Mouse (Mus musculus) MEL (cell line): ENCODE results near the gene Copz2. TPM values are rescaled to one million over a fixed set of nuclear protein-coding genes. Genes with fewer than 3 reads are reported as not detected.

ENCODE experiments used
- DNase-seq: peaks from one replicate; pipeline ENCODE4 v3.0.0; 2011; ENCODE audit warnings: low read depth, low spot score
- H3K27ac ChIP-seq: 2 replicates; pipeline ENCODE4 v1.5.1; 2012; ENCODE audit warnings: low read depth, mild to moderate bottlenecking, control low read depth, low read length, moderate library complexity; ENCODE audit not compliant: control insufficient read depth
- H3K27me3 ChIP-seq, 2 experiments: fragments of 150-350 bp in 1 of 2; sonication (generic) in 1 of 2; 2 replicates each; pipeline ENCODE4 v1.6.1; 2012; ENCODE audit warnings: low read length in 2 of 2, mild to moderate bottlenecking in 2 of 2, improper control_type of control experiment in 1 of 2, moderate library complexity in 1 of 2; ENCODE audit not compliant: insufficient read depth in 2 of 2, control insufficient read depth in 1 of 2
- H3K36me3 ChIP-seq, 2 experiments: 2 replicates each; pipeline ENCODE4 v1.6.1; 2012 to 2014; ENCODE audit warnings: low read length in 2 of 2, improper control_type of control experiment in 1 of 2, inconsistent platforms in 1 of 2, mild to moderate bottlenecking in 1 of 2; ENCODE audit not compliant: insufficient read depth in 2 of 2, control insufficient read depth in 1 of 2
- H3K4me1 ChIP-seq, 2 experiments: fragments of 150-350 bp in 1 of 2; sonication (generic) in 1 of 2; 2 replicates each; pipeline ENCODE4 v1.6.1; 2012; ENCODE audit warnings: low read length in 2 of 2, improper control_type of control experiment in 1 of 2, mild to moderate bottlenecking in 1 of 2; ENCODE audit not compliant: insufficient read depth in 2 of 2, control insufficient read depth in 1 of 2
- H3K4me3 ChIP-seq, 2 experiments: fragments of 150-350 bp in 1 of 2; sonication (generic) in 1 of 2; 2 replicates each; pipeline ENCODE4 v1.5.1; 2012; ENCODE audit warnings: low read depth in 2 of 2, low read length in 2 of 2, mild to moderate bottlenecking in 2 of 2, moderate library complexity in 2 of 2, control low read depth in 1 of 2, improper control_type of control experiment in 1 of 2; ENCODE audit not compliant: control insufficient read depth in 1 of 2, insufficient read depth in 1 of 2
- H3K79me2 ChIP-seq: 2 replicates; pipeline ENCODE4 v1.6.1; 2012; ENCODE audit warnings: mild to moderate bottlenecking, low read length, moderate library complexity; ENCODE audit not compliant: control insufficient read depth, poor library complexity, insufficient read depth
- H3K9ac ChIP-seq: 2 replicates; pipeline ENCODE4 v1.6.1; 2012; ENCODE audit warnings: low read depth, mild to moderate bottlenecking, control low read depth, low read length, moderate library complexity; ENCODE audit not compliant: control insufficient read depth, poor library complexity, severe bottlenecking
- H3K9me3 ChIP-seq: fragments of 150-350 bp; sonication (generic); replicated peaks from 2 replicates; pipeline ENCODE4 v1.6.1; 2012; ENCODE audit warnings: mild to moderate bottlenecking, low read length, improper control_type of control experiment, moderate library complexity; ENCODE audit not compliant: insufficient read depth
- BHLHE40 ChIP-seq: IDR thresholded peaks from 2 replicates; pipeline ENCODE4 v1.6.1; 2012; ENCODE audit warnings: low read depth, mild to moderate bottlenecking, inconsistent platforms, low read length, improper control_type of control experiment, borderline replicate concordance
- CHD1 ChIP-seq: IDR thresholded peaks from 2 replicates; pipeline ENCODE4 v1.6.1; 2012; ENCODE audit warnings: low read depth, mild to moderate bottlenecking, inconsistent platforms, low read length, improper control_type of control experiment
- CHD2 ChIP-seq: IDR thresholded peaks from 2 replicates; pipeline ENCODE4 v1.6.1; 2011; ENCODE audit warnings: low read length, improper control_type of control experiment
- CTCF ChIP-seq, 3 experiments: IDR thresholded peaks in 2 of 3; conservative IDR thresholded peaks in 1 of 3; 2 replicates each; pipeline ENCODE4 v1.5.1; 2011 to 2012; ENCODE audit warnings: low read length in 3 of 3, low read depth in 2 of 3, mild to moderate bottlenecking in 2 of 3, improper control_type of control experiment in 1 of 3, inconsistent platforms in 1 of 3, mixed read lengths in 1 of 3, moderate library complexity in 1 of 3; ENCODE audit not compliant: control insufficient read depth in 1 of 3, insufficient read depth in 1 of 3, poor library complexity in 1 of 3, severe bottlenecking in 1 of 3
- E2F4 ChIP-seq: IDR thresholded peaks from 2 replicates; pipeline ENCODE4 v1.6.1; 2011; ENCODE audit warnings: low read depth, low read length, improper control_type of control experiment, borderline replicate concordance
- ELF1 ChIP-seq: IDR thresholded peaks from 2 replicates; pipeline ENCODE4 v1.6.1; 2014; ENCODE audit warnings: low read depth, mild to moderate bottlenecking, inconsistent platforms, low read length, improper control_type of control experiment, moderate library complexity
- EP300 ChIP-seq, 2 experiments: IDR thresholded peaks; 2 replicates each; pipeline ENCODE4 v1.6.1; 2011; ENCODE audit warnings: improper control_type of control experiment in 2 of 2, low read length in 2 of 2, low read depth in 1 of 2, mild to moderate bottlenecking in 1 of 2
- ETS1 ChIP-seq: IDR thresholded peaks from 2 replicates; pipeline ENCODE4 v1.6.1; 2012; ENCODE audit warnings: low read depth, mild to moderate bottlenecking, inconsistent platforms, low read length, improper control_type of control experiment, moderate library complexity
- GABPA ChIP-seq: IDR thresholded peaks from 2 replicates; pipeline ENCODE4 v1.6.1; 2012; ENCODE audit warnings: low read depth, mild to moderate bottlenecking, inconsistent platforms, low read length, improper control_type of control experiment, moderate library complexity
- HCFC1 ChIP-seq: IDR thresholded peaks from 2 replicates; pipeline ENCODE4 v1.6.1; 2012; ENCODE audit warnings: low read depth, mild to moderate bottlenecking, inconsistent platforms, low read length, improper control_type of control experiment, moderate library complexity
- JUND ChIP-seq: IDR thresholded peaks from 2 replicates; pipeline ENCODE4 v1.6.1; 2011; ENCODE audit warnings: low read depth, mild to moderate bottlenecking, improper control_type of control experiment, low read length
- KAT2A ChIP-seq: conservative IDR thresholded peaks from 2 replicates; pipeline ENCODE4 v1.6.1; 2012; ENCODE audit warnings: low read depth, low read length, improper control_type of control experiment, inconsistent platforms
- MAFK ChIP-seq: IDR thresholded peaks from 2 replicates; pipeline ENCODE4 v1.6.1; 2011; ENCODE audit warnings: low read depth, mild to moderate bottlenecking, low read length, improper control_type of control experiment, borderline replicate concordance
- MAX ChIP-seq: IDR thresholded peaks from 2 replicates; pipeline ENCODE4 v1.6.1; 2011; ENCODE audit warnings: low read length, improper control_type of control experiment
- MAZ ChIP-seq: IDR thresholded peaks from 2 replicates; pipeline ENCODE4 v1.6.1; 2012; ENCODE audit warnings: low read depth, mild to moderate bottlenecking, inconsistent platforms, low read length, improper control_type of control experiment
- MEF2A ChIP-seq: IDR thresholded peaks from 2 replicates; pipeline ENCODE4 v1.6.1; 2014; ENCODE audit warnings: low read depth, mild to moderate bottlenecking, inconsistent platforms, low read length, improper control_type of control experiment; ENCODE audit not compliant: poor library complexity, insufficient replicate concordance, severe bottlenecking; ENCODE audit errors: extremely low read depth
- MXI1 ChIP-seq: IDR thresholded peaks from 2 replicates; pipeline ENCODE4 v1.6.1; 2011; ENCODE audit warnings: mild to moderate bottlenecking, low read depth, low read length, improper control_type of control experiment
- MYB ChIP-seq: IDR thresholded peaks from 2 replicates; pipeline ENCODE4 v1.6.1; 2011; ENCODE audit warnings: mild to moderate bottlenecking, low read depth, low read length, improper control_type of control experiment
- MYC ChIP-seq: IDR thresholded peaks from 2 replicates; pipeline ENCODE4 v1.6.1; 2011; ENCODE audit warnings: low read depth, mild to moderate bottlenecking, low read length, improper control_type of control experiment, moderate library complexity
- NELFE ChIP-seq: IDR thresholded peaks from 2 replicates; pipeline ENCODE4 v1.6.1; 2011; ENCODE audit warnings: low read depth, low read length, improper control_type of control experiment
- NRF1 ChIP-seq: IDR thresholded peaks from 2 replicates; pipeline ENCODE4 v1.6.1; 2014; ENCODE audit warnings: low read depth, mild to moderate bottlenecking, inconsistent platforms, low read length, improper control_type of control experiment, moderate library complexity; ENCODE audit not compliant: poor library complexity, insufficient read depth, severe bottlenecking
- POLR2A ChIP-seq, 2 experiments: IDR thresholded peaks; 2 replicates each; pipeline ENCODE4 v1.6.1; 2011 to 2012; ENCODE audit warnings: low read length in 2 of 2, mild to moderate bottlenecking in 2 of 2, control low read depth in 1 of 2, improper control_type of control experiment in 1 of 2, low read depth in 1 of 2, moderate library complexity in 1 of 2; ENCODE audit not compliant: control insufficient read depth in 1 of 2, insufficient read depth in 1 of 2, poor library complexity in 1 of 2
- POLR2AphosphoS2 ChIP-seq: IDR thresholded peaks from 2 replicates; pipeline ENCODE4 v1.6.1; 2011; ENCODE audit warnings: low read length, improper control_type of control experiment
- POLR2AphosphoS5 ChIP-seq: IDR thresholded peaks from 2 replicates; pipeline ENCODE4 v1.6.1; 2012; ENCODE audit warnings: low read depth, borderline replicate concordance, mild to moderate bottlenecking, inconsistent platforms, low read length, moderate library complexity, mixed read lengths
- RAD21 ChIP-seq: IDR thresholded peaks from 2 replicates; pipeline ENCODE4 v1.6.1; 2011; ENCODE audit warnings: mild to moderate bottlenecking, low read depth, low read length, improper control_type of control experiment
- RCOR1 ChIP-seq: IDR thresholded peaks from 2 replicates; pipeline ENCODE4 v1.6.1; 2012; ENCODE audit warnings: low read depth, mild to moderate bottlenecking, inconsistent platforms, low read length, improper control_type of control experiment
- SIN3A ChIP-seq: IDR thresholded peaks from 2 replicates; pipeline ENCODE4 v1.6.1; 2012; ENCODE audit warnings: low read length, improper control_type of control experiment, inconsistent platforms
- SMC3 ChIP-seq: IDR thresholded peaks from 2 replicates; pipeline ENCODE4 v1.6.1; 2011; ENCODE audit warnings: low read depth, low read length, improper control_type of control experiment
- TAL1 ChIP-seq: IDR thresholded peaks from 2 replicates; pipeline ENCODE4 v1.6.1; 2012; ENCODE audit warnings: mild to moderate bottlenecking, inconsistent platforms, low read length, moderate library complexity, mixed read lengths
- TBP ChIP-seq: IDR thresholded peaks from 2 replicates; pipeline ENCODE4 v1.8.0; 2011; ENCODE audit warnings: low read depth, low read length, improper control_type of control experiment
- UBTF ChIP-seq: IDR thresholded peaks from 2 replicates; pipeline ENCODE4 v1.6.1; 2012; ENCODE audit warnings: low read depth, mild to moderate bottlenecking, inconsistent platforms, low read length, improper control_type of control experiment, moderate library complexity, borderline replicate concordance; ENCODE audit not compliant: insufficient read depth
- USF1 ChIP-seq: IDR thresholded peaks from 2 replicates; pipeline ENCODE4 v1.6.1; 2014; ENCODE audit warnings: low read depth, mild to moderate bottlenecking, inconsistent platforms, low read length, improper control_type of control experiment, moderate library complexity
- USF2 ChIP-seq, 2 experiments: IDR thresholded peaks; 2 replicates each; pipeline ENCODE4 v1.6.1; 2011 to 2012; ENCODE audit warnings: improper control_type of control experiment in 2 of 2, low read length in 2 of 2, borderline replicate concordance in 1 of 2, inconsistent platforms in 1 of 2, low read depth in 1 of 2, mild to moderate bottlenecking in 1 of 2; ENCODE audit not compliant: insufficient read depth in 1 of 2
- ZC3H11A ChIP-seq: IDR thresholded peaks from 2 replicates; pipeline ENCODE4 v1.6.1; 2012; ENCODE audit warnings: low read depth, mild to moderate bottlenecking, inconsistent platforms, low read length, improper control_type of control experiment
- ZKSCAN1 ChIP-seq: IDR thresholded peaks from 2 replicates; pipeline ENCODE4 v1.6.1; 2012; ENCODE audit warnings: low read depth, mild to moderate bottlenecking, inconsistent platforms, low read length, improper control_type of control experiment, moderate library complexity
- ZMIZ1 ChIP-seq: IDR thresholded peaks from 2 replicates; pipeline ENCODE4 v1.6.1; 2012; ENCODE audit warnings: low read depth, mild to moderate bottlenecking, inconsistent platforms, low read length, improper control_type of control experiment, moderate library complexity
- ZNF384 ChIP-seq: IDR thresholded peaks from 2 replicates; pipeline ENCODE4 v1.6.1; 2012; ENCODE audit warnings: low read depth, mild to moderate bottlenecking, inconsistent platforms, low read length, improper control_type of control experiment
- polyA plus RNA-seq, 2 experiments: library from polyadenylated mRNA; stranded (reverse) in 1 of 2; unstranded in 1 of 2; fragments of >175 nt in 1 of 2; fragments of >200 nt in 1 of 2; gene quantifications; 2 replicates each; pipeline versions ENCODE4 v1.2.1 to v1.2.4; 2012; ENCODE audit warnings: low replicate concordance in 2 of 2, low read depth in 1 of 2; ENCODE audit not compliant: insufficient read length in 2 of 2, insufficient read depth in 1 of 2, missing spikeins in 1 of 2
- total RNA-seq: library from RNA; depleted of rRNA; stranded (reverse); fragments of 300-350 nt; gene quantifications from 2 replicates; pipeline ENCODE4 v1.2.3, GENCODE M21; 2012

The Copz2 gene
- total and polyA plus RNA-seq, 3 experiments, result 2.1 to 6.3 TPM; not detected in 1

- Histone ChIP-seq H3K79me2 (no peaks in the 10 kb centered on the region), H3K36me3 (no peaks in the 10 kb centered on the region), H3K27me3 (no peaks in the 10 kb centered on the region; a peak in 1 of 4 replicates), H3K27ac (no peak overlapping the region), H3K9ac (peak overlapping the region; percentile 34; the same call in 1 of the 2 replicates), H3K4me1 (peaks cover 0 to 10% of the 10 kb centered on the region in 2 experiments; a peak in 1 of 4 replicates), H3K9me3 (no peaks in the 10 kb centered on the region), H3K4me3 (peak overlapping the region; percentile 56 to 64)
- DNase-seq, result peak; percentile 96
- TF ChIP-seq ELF1, result peak; percentile 72
- TF ChIP-seq CTCF (IDR thresholded peaks at IDR 0.05 in 2 of 3, conservative IDR thresholded peaks at IDR 0.05 in 1 of 3; ENCODE audit: control insufficient read depth in 1 of 3, insufficient read depth in 1 of 3, low read depth in 2 of 3, low read length in 3 of 3, poor library complexity in 1 of 3, severe bottlenecking in 1 of 3), result peak; percentile 76 to 100 (median 100)
- TF ChIP-seq KAT2A, result no peak
- 0 out of 2 replicates have a peak, but pooled peaks have one; percentile 9 for TF ChIP-seq ETS1
- 0 out of 2 replicates have a peak, but pooled peaks have one; percentile 11 for TF ChIP-seq RCOR1
- TF ChIP-seq E2F4, result no peak
- TF ChIP-seq GABPA, result no peak
- no peak for TF ChIP-seq ZKSCAN1
- peak; percentile 71 for TF ChIP-seq HCFC1
- no peak for TF ChIP-seq ZMIZ1
- peak; percentile 35; the same call in 1 of the 2 replicates for TF ChIP-seq NRF1
- TF ChIP-seq POLR2AphosphoS5, result no peak
- peak in 1 of 2 experiments; percentile 13; a peak in 1 of 4 replicates for TF ChIP-seq EP300 (IDR thresholded peaks at IDR 0.05; ENCODE audit: low read depth in 1 of 2, low read length in 2 of 2)
- TF ChIP-seq NELFE, result no peak
- peak; percentile 96 for TF ChIP-seq SMC3
- TF ChIP-seq USF2 (IDR thresholded peaks at IDR 0.05; ENCODE audit: borderline replicate concordance in 1 of 2, insufficient read depth in 1 of 2, low read depth in 1 of 2, low read length in 2 of 2), result no peak
- no peak for TF ChIP-seq JUND
- no peak for TF ChIP-seq POLR2A (IDR thresholded peaks at IDR 0.05; ENCODE audit: control insufficient read depth in 1 of 2, insufficient read depth in 1 of 2, low read depth in 1 of 2, low read length in 2 of 2, poor library complexity in 1 of 2)
- 0 out of 2 replicates have a peak, but pooled peaks have one; percentile 28 for TF ChIP-seq MAX
- TF ChIP-seq UBTF, result no peak
- TF ChIP-seq ZC3H11A, result peak; percentile 89
- TF ChIP-seq RAD21, result no peak; the same call in none of the 2 replicates
- peak; percentile 27; the same call in 1 of the 2 replicates for TF ChIP-seq USF1
- TF ChIP-seq MYB, result no peak
- TF ChIP-seq MAZ, result peak; percentile 72; the same call in 1 of the 2 replicates
- peak; percentile 95 for TF ChIP-seq BHLHE40
- 0 out of 2 replicates have a peak, but pooled peaks have one; percentile 32 for TF ChIP-seq TBP
- TF ChIP-seq MAFK, result no peak
- peak; percentile 92 for TF ChIP-seq SIN3A
- no peak for TF ChIP-seq CHD1
- TF ChIP-seq ZNF384, result peak; percentile 63
- TF ChIP-seq TAL1, result no peak
- no peak for TF ChIP-seq POLR2AphosphoS2
- TF ChIP-seq MXI1, result peak; percentile 89
- TF ChIP-seq MYC, result 0 out of 2 replicates have a peak, but pooled peaks have one; percentile 71
- no peak for TF ChIP-seq CHD2
- no peak for TF ChIP-seq MEF2A
Measured at GRCm38 (mm10) chr11:96861878-96862289, 12.2 kb downstream of the Copz2 start.
